Mouse (Mus musculus) embryonic facial prominence, embryonic 10.5 days (tissue): ENCODE data around the gene Sema4d. TPM values are rescaled to one million over a fixed set of nuclear protein-coding genes. Genes with fewer than 3 reads are reported as not detected.

ENCODE experiments used
- DNase-seq: peaks from one replicate; pipeline ENCODE4 v3.0.0-alpha.2; 2017; ENCODE audit warnings: low spot score
- H3K27ac ChIP-seq: fragments of 300-500 bp; sonication (generic); replicated peaks from 2 replicates; pipeline ENCODE4 v1.5.1; 2016; ENCODE audit warnings: mild to moderate bottlenecking
- H3K27me3 ChIP-seq: fragments of 300-500 bp; sonication (generic); replicated peaks from 2 replicates; pipeline ENCODE4 v1.6.1; 2016; ENCODE audit warnings: low read depth, mild to moderate bottlenecking; ENCODE audit not compliant: poor library complexity, severe bottlenecking
- H3K36me3 ChIP-seq: fragments of 300-500 bp; sonication (generic); replicated peaks from 2 replicates; pipeline ENCODE4 v1.6.1; 2016; ENCODE audit warnings: mild to moderate bottlenecking, moderate library complexity
- H3K4me1 ChIP-seq: fragments of 300-500 bp; sonication (generic); 2 replicates; pipeline ENCODE4 v1.6.1; 2016
- H3K4me3 ChIP-seq: fragments of 300-500 bp; sonication (generic); 2 replicates; pipeline ENCODE4 v1.5.1; 2016; ENCODE audit warnings: mild to moderate bottlenecking, moderate library complexity
- H3K9me3 ChIP-seq: fragments of 300-500 bp; sonication (generic); 2 replicates; pipeline ENCODE4 v1.6.1; 2016; ENCODE audit warnings: mild to moderate bottlenecking
- WGBS: fragments of 180-500 bp; shearing (Covaris S2); methylation state at CpG from one replicate; pipeline ENCODE4 v1.1.7; 2016; 5-methylcytosine and 5-hydroxymethylcytosine counted together
- polyA plus RNA-seq: library from polyadenylated mRNA; unstranded; fragments of >200 nt; fragmentation: Nextera tagmentation; extraction: Ambion mirVana; gene quantifications from 2 replicates; pipeline ENCODE4 v1.2.1, GENCODE M21; 2016

The Sema4d gene
- polyA plus RNA-seq, 1 experiment from 2014 or later = 7.8 TPM

GRCm38 (mm10) chr13:51724566-51724965, 69.0 kb downstream of the Sema4d start:
- Histone ChIP-seq H3K4me3 (no peak overlapping the region), H3K27ac (peak overlapping the region; percentile 57; the same call in 1 of the 2 replicates), H3K9me3 (no peaks in the 10 kb centered on the region), H3K36me3 (0 out of 2 replicates have a peak, but pooled peaks cover 5% of the 10 kb centered on the region), H3K27me3 (no peaks in the 10 kb centered on the region), H3K4me1 (peaks cover 56% of the 10 kb centered on the region)
- DNase-seq = no peak
- 82% methylated on average over 6 of the region's 6 CpGs for whole genome bisulfite sequencing

GRCm38 (mm10) chr13:51723114-51723513, 70.4 kb downstream of the Sema4d start:
- H3K27me3 ChIP-seq = no peaks in the 10 kb centered on the region
- peaks cover 43% of the 10 kb centered on the region for H3K4me1 ChIP-seq
- no peaks in the 10 kb centered on the region for H3K9me3 ChIP-seq
- H3K36me3 ChIP-seq = peaks cover 10% of the 10 kb centered on the region; the same call in 1 of the 2 replicates
- DNase-seq = no peak
- WGBS = 58% methylated on average over 5 of the region's 5 CpGs
- H3K27ac ChIP-seq = peak overlapping the region; percentile 63
- H3K4me3 ChIP-seq = no peak overlapping the region

- no peak overlapping the region for H3K27ac ChIP-seq
- no peaks in the 10 kb centered on the region for H3K27me3 ChIP-seq
- no peaks in the 10 kb centered on the region for H3K9me3 ChIP-seq
- no peak overlapping the region for H3K4me3 ChIP-seq
- peaks cover 25% of the 10 kb centered on the region for H3K4me1 ChIP-seq
- 85% methylated on average over 4 of the region's 4 CpGs for WGBS
- H3K36me3 ChIP-seq = peaks cover 10% of the 10 kb centered on the region; the same call in 1 of the 2 replicates
- no peak for DNase-seq
Observed at GRCm38 (mm10) chr13:51720556-51720955, 73.0 kb downstream of the Sema4d start.

- WGBS = 89% methylated on average over 3 of the region's 3 CpGs
- peaks cover 14% of the 10 kb centered on the region for H3K4me1 ChIP-seq
- H3K27ac ChIP-seq = no peak overlapping the region
- no peak for DNase-seq
- no peaks in the 10 kb centered on the region for H3K9me3 ChIP-seq
- peaks cover 10% of the 10 kb centered on the region; the same call in 1 of the 2 replicates for H3K36me3 ChIP-seq
- H3K4me3 ChIP-seq = no peak overlapping the region
- H3K27me3 ChIP-seq = no peaks in the 10 kb centered on the region
Observed at GRCm38 (mm10) chr13:51719256-51719655, 74.3 kb downstream of the Sema4d start.

- no peak for DNase-seq
- Histone ChIP-seq H3K4me1 (no peaks in the 10 kb centered on the region), H3K27me3 (no peaks in the 10 kb centered on the region)
Observed at GRCm38 (mm10) chr13:51716350-51717263, 76.9 kb downstream of the Sema4d start.

DNA sequence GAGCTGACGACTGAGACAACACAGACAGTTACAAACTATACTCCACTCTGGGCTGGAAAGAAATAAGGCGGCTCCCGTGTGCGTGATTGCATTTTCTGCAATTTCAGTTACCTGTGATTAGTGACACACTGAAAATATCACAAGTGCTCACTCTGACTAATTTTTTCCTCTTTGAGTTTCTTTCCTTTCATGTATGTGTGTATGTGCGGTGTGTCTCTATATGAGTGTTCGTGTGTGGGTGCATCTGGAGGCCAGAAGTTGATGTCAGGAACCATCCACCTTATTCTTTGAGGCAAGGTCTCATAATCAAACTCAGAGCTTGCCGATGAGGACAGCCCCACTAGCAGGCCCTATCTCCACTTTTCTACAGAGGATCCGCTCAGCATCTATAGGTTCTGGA, 81.5 kb downstream of the Sema4d start:
- H3K4me1 ChIP-seq = peaks cover 10% of the 10 kb centered on the region
- no peaks in the 10 kb centered on the region for H3K9me3 ChIP-seq
- no peak overlapping the region for H3K4me3 ChIP-seq
- no peaks in the 10 kb centered on the region for H3K27me3 ChIP-seq
- 95% methylated on average over 8 of the region's 8 CpGs for WGBS
- H3K27ac ChIP-seq = no peak overlapping the region
- DNase-seq = no peak
- peaks cover 21% of the 10 kb centered on the region for H3K36me3 ChIP-seq

More at GRCm38 (mm10) chr13:51716350-51717263, 76.9 kb downstream of the Sema4d start:
- 81% methylated on average over 8 of the region's 8 CpGs for WGBS
- H3K4me3 ChIP-seq = no peak overlapping the region
- H3K27ac ChIP-seq = no peak overlapping the region
- H3K9me3 ChIP-seq = no peaks in the 10 kb centered on the region
- peaks cover 10% of the 10 kb centered on the region; the same call in 1 of the 2 replicates for H3K36me3 ChIP-seq

DNA sequence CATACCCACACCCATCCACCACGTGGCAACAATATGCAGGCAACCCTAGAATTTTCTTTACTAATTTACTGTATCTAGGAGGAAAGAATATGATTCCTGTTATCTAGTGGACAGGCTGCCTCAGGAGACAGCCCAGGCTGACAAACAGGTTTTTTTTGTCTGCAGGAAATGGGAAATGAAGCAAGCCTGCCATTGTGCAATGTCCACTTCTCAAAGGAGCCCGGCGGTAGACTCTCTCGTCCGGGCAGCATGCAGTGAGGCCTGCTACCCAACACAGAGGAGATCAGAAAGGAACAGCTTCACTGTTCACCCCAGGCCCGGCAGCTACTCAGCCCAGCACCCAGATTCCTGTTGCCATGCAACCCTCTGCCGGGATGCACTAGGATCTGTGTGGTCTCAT, 82.8 kb downstream of the Sema4d start:
- Histone ChIP-seq H3K9me3 (no peaks in the 10 kb centered on the region), H3K27ac (peak overlapping the region; percentile 37), H3K27me3 (no peaks in the 10 kb centered on the region), H3K4me3 (no peak overlapping the region), H3K4me1 (peaks cover 10% of the 10 kb centered on the region), H3K36me3 (peaks cover 21% of the 10 kb centered on the region)
- DNase-seq = no peak
- whole genome bisulfite sequencing = 74% methylated on average over 7 of the region's 7 CpGs

DNA sequence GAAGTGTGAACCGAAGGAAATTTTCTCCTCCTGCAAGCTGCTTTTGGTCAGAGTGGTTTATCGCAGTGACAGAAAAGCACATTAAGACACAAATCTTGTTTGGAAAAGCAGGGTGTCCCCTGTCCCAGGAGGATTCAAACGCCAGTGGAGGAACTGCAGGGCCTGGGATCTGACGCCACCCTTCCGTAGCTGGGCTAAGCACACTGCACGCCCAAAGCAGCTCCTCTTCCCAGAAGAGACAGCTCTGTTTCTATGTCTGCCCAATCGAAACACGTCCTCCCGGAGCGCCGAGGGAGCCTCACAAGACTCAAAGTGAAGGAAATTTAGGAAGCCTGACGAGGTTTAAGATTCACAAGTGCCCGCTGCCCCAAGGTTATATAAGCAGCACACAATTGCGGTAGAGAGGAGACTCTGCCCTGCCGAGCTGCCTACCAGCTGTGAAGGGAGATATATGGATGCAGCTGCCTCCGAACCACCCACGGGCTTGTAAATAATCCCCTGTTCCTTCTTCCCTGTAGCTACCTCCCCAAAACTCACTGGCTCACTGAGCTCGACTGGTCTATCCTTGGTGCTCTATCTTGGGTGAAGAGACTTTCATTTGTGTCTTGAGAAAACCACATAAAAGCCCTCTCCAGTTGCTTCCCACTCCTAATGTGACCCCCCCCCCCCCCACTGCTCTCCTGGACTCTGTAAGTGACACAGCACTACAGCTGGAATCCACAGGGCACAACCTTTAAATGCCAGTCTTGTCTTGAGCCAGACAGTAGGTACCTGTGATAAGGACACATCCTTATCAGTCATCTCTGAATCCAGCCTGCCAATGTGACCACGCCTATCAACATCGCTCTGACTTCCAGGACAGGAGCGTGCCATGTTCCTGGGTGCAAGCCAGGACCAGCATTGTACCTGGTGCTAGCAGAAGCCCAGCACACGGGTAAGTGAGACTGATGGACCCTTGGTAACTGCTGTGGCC, 87.4 kb downstream of the Sema4d start:
- peaks cover 7% of the 10 kb centered on the region for H3K4me1 ChIP-seq
- WGBS = 79% methylated on average over 22 of the region's 22 CpGs
- H3K36me3 ChIP-seq = peaks cover 35% of the 10 kb centered on the region
- H3K27ac ChIP-seq = no peak overlapping the region
- H3K4me3 ChIP-seq = no peak overlapping the region
- no peak for DNase-seq
- no peaks in the 10 kb centered on the region for H3K27me3 ChIP-seq
- no peaks in the 10 kb centered on the region for H3K9me3 ChIP-seq

GRCm38 (mm10) chr13:51703893-51704292, 89.7 kb downstream of the Sema4d start:
- H3K4me1 ChIP-seq = no peaks in the 10 kb centered on the region; the same call in 1 of the 2 replicates
- no peak overlapping the region for H3K27ac ChIP-seq
- WGBS = 87% methylated on average over 5 of the region's 5 CpGs
- DNase-seq = no peak
- no peak overlapping the region for H3K4me3 ChIP-seq
- no peaks in the 10 kb centered on the region for H3K27me3 ChIP-seq
- H3K9me3 ChIP-seq = no peaks in the 10 kb centered on the region
- H3K36me3 ChIP-seq = peaks cover 21% of the 10 kb centered on the region

- no peaks in the 10 kb centered on the region for H3K4me1 ChIP-seq
- H3K36me3 ChIP-seq = peaks cover 17% of the 10 kb centered on the region
- H3K27me3 ChIP-seq = no peaks in the 10 kb centered on the region
- H3K27ac ChIP-seq = no peak overlapping the region
- no peak overlapping the region for H3K4me3 ChIP-seq
- DNase-seq = no peak
- WGBS = 95% methylated on average over 3 of the region's 3 CpGs
- no peaks in the 10 kb centered on the region for H3K9me3 ChIP-seq
Observed at GRCm38 (mm10) chr13:51698318-51698717, 95.2 kb downstream of the Sema4d start.

- Histone ChIP-seq H3K4me3 (no peak overlapping the region), H3K36me3 (peaks cover 12% of the 10 kb centered on the region), H3K27ac (no peak overlapping the region), H3K4me1 (no peaks in the 10 kb centered on the region), H3K9me3 (no peaks in the 10 kb centered on the region), H3K27me3 (no peaks in the 10 kb centered on the region)
- 83% methylated on average over 4 of the region's 4 CpGs for WGBS
- no peak for DNase-seq
Observed at GRCm38 (mm10) chr13:51697897-51698296, 95.7 kb downstream of the Sema4d start.

GRCm38 (mm10) chr13:51697455-51697854, 96.1 kb downstream of the Sema4d start:
- Histone ChIP-seq H3K27me3 (no peaks in the 10 kb centered on the region), H3K36me3 (peaks cover 8% of the 10 kb centered on the region), H3K4me3 (no peak overlapping the region), H3K27ac (no peak overlapping the region), H3K4me1 (no peaks in the 10 kb centered on the region), H3K9me3 (no peaks in the 10 kb centered on the region)
- 81% methylated on average over 6 of the region's 6 CpGs for WGBS
- no peak for DNase-seq
